Mouse (Mus musculus): ENCODE data around the gene Itga6.
"Not testable (repeated sequence)": the region's sequence is repeated elsewhere in the genome, so short reads cannot be mapped to it uniquely, and the experiment has no call there.

Gene Itga6

DNA sequence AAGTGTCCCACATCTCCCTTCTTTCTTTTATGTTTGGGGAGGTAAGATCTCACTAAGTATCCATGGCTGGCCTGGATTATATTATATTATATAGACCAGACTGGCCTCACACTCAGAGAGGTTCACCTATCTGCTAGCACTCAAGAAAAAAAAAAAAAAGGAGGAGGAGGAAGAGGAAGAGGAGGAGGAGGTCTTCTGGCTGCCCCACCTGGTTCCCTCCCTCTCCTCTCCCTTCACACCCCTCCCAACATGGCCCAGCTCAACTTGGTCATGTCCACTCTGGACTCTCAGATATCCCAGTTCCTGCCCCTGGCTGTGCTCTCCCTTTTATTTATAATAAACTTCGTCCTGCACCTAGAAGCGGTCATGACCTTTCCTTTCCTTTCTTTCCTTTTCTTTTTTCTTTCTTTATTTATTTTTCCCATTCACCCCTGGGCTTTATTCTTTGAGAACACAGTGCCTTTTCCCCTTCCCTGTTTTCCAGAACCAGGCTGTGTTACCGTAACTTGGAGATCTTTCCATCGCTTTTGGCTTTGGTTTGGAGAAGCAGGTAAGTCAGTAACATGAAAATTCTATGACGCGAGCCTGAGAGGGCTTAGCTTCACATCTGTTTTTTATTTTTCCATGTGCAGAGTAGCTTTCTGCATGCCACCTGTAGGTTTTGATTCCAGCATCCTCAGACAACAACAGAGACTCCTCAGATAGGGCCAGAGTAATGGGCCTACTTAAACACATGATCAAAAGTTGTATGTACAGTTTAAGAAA lies at the start of gene Itga6:
Gene Itga6 (plus strand): TSS at position 7 of the 765 bp plus-strand sequence.
- no peak for DNase-seq

DNA sequence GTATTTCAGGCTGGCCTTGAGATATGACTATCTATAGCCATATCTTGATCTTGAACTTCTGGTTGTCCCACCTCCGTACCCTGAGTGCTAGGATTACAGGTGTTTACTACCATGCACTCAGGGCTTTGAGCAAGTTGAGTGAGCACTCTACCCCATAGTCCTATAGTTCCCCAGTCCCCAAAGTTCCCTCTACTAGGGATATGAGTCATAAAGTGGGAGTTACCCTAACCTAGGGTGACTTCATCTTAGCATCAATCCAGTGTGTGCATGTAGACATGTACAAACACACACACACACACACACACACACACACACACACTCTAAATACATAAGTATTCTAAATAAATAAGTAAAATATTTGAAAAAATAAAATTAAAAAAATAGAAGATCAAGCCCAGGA lies 48.6 kb upstream of the Itga6 start:
- DNase-seq: no peak

DNA sequence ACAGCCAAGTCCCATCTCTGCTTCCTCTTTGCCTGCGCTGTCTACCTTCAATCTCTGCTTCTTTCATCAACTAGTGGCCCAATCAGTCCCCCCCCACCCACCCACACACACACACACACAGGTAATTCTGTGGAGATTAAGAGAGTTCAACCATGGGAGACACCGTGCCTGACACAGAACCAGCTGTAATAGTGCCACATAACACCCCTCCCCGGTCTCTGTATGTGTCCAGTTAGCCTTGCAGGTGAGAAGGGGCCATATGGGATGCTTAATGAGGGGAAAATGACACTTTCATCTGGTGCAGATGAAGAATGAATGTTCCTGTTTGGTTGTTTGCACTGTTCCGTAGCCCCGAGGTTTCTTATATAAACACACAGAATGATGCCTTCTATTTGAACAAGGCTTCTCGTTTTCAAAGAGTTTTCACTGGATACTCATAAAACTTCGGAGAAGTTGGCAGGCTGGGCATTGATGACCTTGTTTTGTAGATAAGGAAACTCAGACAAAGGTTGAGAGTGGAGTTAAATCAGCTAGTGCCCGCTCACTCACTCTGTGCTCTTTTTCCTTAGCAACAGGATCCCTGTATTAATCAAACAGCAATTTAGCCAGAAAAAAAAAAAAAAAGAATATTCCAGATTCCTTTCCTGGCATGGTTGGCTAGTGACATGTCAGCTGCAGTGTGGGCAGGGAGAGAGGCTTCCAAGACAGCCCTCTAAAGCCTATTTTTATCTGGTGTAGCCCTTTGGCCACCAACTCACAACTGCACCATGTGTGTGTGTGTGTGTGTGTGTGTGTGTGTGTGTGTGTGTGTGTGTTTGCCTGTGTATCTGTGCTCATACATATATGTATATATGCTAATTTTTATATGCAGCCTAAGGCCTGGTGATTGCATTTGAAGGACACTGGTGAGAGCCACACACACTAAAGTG lies 47.7 kb upstream of the Itga6 start:
- DNase-seq: no peak

DNA sequence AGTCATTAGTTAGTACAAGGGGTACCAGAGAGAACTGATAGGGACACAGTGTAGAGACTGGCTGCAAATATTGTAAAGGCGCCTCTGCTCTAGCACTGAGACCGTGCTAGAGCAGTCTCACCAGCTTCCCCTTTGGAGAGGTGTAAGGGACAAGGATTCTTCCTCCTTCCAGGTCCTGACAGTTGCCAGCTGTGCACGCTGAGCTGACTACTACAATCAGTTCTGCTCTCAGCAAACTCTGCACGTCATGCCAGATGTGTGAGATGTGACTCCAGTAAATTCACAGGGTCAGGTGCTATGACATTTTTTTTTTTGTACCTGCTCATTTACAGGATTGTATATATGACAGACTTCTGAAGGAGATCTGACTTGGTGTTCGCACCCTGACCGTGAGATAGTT lies 47.0 kb upstream of the Itga6 start:
- DNase-seq: no peak

DNA sequence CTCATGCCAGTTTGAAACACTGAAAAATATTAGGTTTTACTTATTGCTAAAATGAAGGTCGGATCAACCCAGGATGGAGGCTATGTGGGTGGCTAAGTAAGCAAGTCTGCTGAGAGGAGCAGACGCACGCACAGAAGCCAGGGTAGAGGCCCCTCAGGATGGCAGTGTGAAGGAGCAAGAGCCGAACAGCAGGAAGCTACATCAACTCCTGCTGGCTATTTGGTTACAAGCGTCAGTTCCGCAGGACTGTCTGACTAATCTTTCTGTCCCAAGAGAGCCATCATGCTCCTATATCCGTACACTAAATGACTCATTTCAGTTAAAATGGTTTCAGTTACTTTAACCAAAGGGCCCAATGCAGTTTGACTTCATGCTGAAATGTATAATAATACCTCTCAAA lies 46.5 kb upstream of the Itga6 start:
- no peak for DNase-seq

DNA sequence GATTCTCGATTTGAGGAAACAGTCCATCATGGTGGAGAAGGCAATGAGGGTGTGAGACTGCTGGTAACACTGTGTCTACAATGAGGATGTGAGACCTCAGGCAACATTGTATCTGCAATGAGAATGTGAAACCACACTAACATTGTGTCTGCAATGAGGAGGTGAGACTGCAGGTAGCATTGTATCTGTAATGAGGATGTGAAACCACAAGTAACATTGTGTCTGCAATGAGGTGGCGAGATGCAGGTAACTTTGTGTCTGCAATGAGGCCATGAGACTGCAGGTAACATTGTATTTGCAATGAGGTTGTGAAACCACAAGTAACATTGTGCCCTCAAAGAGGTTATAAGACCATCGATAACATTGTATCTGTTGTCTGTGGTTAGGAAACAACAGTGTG lies 44.1 kb upstream of the Itga6 start:
- no peak for DNase-seq

DNA sequence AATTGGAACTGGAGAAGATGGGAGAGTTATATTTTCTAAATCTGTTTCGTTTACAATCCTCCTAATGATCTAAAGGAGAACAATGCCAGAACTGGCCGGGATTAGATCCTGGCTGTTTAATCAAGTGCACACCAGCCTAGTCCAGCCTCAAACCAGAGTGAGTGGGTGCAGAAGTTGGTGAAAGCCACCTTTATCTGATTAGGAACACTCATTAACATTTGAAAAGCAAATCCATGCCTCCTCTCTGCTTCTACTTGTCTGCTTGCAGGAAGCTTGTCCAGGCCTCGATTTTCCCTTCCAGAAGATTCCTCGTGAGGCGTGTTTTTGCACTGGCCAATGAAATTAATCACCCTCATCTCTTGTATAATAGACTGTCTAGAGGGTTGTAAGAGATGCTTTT lies 41.1 kb upstream of the Itga6 start:
- DNase-seq: no peak

DNA sequence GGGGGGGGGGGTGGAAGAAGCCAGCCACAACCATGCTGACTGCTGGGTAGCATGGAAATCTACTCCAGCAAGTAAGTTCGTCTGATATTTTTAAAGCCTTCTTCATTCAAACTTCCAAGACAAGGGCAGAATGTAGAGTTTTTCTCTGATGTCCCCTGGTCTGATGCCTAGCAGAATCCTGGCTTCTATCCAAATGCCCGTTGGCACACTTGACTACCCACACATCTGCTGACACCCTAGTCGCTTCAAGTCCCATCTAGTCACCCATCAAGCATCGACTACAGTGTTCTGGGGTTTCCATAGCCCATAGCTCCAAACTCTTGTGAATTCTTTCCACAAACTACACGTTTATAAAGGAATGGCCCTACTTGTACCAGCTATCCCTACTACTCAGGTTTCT lies 36.5 kb upstream of the Itga6 start:
- no peak for DNase-seq

DNA sequence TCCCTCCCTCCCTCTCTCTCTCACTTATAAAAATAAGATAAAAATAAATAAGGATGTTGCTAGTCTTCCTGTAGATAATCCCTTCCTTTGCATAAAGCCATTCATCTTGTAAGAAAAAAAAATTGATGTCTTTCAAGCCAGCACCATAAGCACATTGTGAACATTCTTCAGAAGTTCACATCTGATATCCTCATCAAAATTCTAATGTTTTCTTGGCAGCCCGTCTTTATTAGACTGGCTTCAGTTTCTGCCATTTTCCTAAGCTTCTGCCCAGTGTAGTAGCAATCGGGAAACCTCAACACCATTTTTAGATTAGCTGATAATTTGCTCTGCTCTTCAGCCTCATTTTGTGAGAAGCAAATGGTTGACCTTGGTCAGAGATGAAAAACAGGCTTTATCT lies 33.8 kb upstream of the Itga6 start:
- no peak for DNase-seq

DNA sequence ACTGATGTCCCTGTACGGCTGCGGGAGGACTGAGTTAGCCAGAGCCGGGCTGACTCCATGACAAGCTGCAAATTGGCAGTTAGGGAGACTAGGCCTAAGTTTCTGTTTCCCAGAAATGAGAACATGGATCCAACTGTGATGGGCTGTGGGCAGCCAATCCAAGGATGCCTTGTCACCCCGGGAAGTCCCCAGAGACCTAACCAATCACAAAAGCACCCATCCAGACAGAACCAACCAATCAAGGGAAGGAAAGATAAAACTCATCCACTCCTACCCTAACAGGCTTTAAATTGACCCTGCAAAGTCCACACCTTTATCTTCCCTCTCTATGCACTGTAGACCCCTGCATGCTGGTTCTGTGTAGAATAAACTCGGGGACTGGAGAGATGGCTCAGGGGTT lies 31.0 kb upstream of the Itga6 start:
- no peak for DNase-seq

DNA sequence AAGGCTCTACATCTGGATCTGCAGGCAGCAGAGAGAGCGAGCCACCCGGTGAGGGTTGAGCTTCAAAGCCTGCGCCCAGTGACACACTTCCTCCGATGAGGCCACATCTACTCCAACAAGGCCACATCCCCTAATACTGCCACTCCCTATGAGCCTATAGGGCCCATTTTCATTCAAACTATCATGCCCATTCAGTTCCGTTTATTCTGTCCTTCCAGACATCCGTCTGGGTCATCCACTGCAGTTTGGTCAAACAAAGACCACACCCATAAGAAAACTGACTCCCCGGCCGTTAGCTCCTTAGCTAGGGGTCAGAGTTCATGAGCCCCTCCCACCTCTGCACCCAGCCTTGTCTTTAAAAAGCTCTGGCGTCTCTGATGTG lies 26.4 kb upstream of the Itga6 start:
- no peak for DNase-seq

DNA sequence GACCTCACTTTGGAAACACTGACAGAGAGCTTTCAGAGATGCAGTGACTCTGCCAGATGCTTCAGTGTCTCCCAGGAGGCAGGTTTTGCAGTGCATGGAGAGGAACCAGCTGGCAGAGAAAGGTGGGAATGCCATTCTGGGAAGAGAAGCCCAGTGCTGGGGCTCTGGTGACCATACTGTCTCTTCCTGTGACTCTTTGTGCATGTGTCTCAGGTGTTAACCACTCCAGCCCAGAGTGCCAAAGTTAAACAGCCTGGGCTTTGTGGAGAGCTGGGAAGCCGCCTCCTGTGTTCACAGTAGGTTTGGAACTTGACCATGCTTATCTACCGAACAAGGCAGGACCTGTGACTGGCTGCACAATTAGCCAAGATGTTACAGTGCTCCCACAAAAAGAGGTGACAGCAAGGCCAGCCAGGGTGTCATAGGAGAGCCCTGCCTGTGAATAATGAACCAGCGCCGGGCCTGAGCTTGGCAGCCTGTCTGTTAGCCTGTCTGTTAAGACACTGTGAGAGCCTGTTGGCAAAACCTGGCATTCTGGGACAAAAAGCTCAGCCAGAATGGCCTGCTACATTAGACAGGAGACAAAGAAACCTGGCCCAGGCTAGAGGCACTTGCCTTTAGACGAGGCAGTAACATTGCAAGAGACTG lies 25.9 kb upstream of the Itga6 start:
- DNase-seq: no peak

DNA sequence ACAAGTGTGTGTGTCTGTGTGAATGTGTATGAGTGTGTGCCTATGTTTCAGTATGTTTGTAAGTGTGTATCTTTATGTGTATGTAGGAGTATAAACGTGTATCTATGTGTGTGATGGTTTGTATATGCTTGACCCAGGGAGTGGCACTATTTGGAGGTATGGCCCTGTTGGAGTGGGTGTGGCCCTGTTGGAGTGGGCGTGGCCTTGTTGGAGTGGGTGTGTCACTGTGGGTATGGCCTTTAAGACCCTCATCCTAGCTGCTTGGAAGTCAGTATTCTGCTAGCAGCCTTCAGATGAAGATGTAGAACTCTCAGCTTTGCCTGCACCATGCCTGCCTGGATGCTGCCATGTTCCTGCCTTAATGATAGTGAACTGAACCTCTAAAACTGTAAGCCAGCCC lies 24.9 kb upstream of the Itga6 start:
- not testable (repeated sequence) for DNase-seq

DNA sequence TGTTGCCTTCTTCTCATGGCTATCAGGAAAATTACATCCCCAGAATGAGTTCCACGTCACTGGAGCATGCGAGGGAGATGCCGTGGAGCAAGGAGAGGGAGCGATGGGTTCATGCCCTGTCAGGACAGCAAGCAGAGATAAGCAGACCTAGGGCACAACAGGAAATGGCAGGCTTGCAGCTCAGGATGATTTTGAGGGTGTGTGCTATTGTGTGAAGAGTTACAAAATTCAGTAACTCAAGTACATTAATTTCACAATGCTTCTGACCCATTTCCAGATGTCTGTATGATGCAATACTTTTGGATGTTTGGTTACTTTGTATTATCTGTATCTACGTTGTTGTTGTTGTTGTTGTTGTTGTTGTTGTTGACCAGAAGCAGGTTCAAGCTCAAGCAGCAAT lies 22.5 kb upstream of the Itga6 start:
- DNase-seq: no peak

DNA sequence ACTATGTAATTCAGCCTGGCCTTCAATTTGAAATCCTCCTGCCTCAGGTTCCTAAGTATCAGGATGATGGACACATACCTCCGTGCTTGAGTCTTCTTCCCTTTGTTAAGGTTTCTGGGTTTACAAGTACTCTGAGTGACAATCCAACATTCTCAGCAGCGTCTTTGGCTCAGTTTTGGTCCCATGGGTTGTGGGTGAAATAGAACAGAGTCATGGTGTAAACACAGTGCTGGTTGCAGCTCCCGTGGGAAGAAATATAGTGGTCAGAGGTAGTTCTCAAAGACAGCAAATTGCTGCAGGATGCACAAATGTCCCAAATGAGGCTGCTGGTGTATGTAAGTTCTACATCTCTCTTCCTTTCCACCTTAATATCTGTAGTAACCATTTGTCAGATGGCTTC lies 21.8 kb upstream of the Itga6 start:
- no peak for DNase-seq

DNA sequence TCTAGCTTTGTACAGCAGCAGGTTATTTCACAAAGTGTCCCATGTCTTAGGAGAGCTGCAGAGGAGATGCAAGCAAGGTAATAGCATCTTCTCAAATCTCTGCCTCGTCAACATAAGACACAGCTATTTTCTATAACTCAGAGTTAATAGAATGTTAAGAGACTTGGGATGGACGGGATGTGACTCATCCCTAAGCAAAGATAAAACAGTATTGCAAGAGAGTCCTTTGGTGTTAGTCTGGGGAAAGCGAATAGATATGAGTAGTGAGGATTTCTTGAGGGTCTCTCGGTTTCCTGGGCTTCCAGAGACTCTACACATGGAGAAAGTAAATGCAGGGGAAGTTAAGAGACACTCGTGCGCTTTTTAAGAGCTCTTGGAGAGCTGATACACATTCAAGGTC lies 21.4 kb upstream of the Itga6 start:
- no peak for DNase-seq

DNA sequence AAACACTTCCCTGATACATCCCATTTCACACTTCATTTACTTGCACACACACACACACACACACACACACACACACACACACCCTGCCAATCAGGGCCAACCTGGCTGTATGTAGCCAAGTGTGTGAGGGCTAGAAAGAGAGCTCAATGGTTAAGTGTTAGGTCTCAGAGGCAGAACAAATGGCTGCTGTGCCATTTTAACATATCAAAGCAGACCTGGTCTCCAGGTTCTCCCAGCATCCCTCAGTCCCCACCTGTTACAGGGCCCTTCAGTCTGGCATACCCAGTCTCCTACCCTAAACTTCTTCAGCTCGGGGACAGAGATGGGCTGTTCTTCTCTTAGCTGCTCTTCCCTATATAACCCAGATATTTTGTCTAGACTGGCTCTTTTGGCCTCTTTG lies 20.0 kb upstream of the Itga6 start:
- DNase-seq: no peak

DNA sequence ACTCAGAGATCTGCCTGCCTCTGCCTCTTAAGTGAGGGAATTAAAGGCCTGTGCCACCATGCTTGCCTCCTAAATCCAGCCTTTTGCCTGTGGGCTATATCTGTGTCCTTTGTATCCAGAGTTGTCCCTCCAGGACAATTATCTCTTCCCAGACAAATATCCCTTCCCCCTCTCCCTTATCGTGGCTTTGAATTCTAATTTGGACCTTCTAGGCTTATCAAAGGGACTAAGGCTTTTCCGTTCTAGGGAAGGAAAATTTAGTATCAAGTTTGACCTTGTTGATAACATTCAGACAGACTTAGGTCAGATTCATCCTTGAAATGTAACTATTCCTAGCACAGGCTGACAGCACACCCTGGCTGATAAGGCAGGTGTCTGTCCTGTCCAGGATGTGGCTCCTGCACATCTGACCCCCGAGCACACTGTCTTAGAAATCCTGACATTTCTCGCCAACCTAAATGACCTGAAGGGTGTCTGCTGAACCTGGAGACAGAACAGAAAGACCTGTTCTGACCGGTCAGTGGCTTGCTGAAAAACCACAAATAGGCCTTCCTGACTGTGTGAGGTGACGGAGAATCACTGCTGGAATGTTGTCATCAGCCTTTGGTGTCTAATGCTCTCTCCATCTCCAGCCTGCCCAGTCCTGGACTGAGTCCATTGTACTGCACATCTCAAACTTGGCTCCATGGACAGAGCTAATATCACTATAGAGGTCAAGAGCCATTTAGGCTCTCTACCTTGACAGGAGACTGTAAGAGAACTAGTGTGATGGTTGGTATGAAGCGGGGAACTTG lies 18.3 kb upstream of the Itga6 start:
- DNase-seq: no peak

DNA sequence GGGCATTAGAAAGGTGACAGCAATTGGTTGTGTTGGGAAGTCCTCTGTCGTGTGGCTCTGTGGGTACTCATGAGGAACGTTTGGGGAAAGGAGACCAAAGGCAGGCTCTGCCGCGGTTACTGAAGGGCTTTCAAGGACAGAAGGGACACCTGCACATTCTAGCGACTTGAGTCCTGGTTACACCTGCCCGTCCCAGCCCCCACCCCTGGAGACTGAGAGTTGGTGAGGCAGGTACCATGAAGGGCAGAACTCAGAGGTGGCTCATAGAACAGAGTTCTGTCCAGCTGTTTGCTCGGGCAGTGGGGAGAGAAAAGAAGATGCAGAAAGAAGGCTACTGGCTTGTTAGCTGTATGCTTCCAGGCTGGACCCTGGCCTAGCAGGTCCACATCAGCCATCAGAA lies 17.1 kb upstream of the Itga6 start:
- DNase-seq: no peak

DNA sequence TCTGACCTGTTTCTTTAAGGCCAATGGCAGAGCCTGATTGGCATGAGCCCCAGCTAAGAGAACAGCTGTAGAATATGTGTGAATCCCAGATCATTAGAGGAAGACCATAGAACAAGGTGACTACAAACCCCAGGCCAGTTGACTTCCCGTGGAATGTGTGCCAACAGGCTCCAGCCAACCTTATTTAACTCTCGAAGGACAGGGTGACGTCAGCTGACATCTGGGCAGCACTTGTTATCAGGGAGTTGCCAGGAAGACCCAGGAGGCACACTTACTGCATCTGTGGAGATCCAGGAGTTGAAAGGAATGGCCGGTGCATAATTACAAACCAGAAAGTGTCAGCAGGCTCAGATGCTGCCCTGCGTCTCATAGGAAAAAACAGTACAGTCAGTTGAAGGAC lies 16.6 kb upstream of the Itga6 start:
- DNase-seq: no peak

DNA sequence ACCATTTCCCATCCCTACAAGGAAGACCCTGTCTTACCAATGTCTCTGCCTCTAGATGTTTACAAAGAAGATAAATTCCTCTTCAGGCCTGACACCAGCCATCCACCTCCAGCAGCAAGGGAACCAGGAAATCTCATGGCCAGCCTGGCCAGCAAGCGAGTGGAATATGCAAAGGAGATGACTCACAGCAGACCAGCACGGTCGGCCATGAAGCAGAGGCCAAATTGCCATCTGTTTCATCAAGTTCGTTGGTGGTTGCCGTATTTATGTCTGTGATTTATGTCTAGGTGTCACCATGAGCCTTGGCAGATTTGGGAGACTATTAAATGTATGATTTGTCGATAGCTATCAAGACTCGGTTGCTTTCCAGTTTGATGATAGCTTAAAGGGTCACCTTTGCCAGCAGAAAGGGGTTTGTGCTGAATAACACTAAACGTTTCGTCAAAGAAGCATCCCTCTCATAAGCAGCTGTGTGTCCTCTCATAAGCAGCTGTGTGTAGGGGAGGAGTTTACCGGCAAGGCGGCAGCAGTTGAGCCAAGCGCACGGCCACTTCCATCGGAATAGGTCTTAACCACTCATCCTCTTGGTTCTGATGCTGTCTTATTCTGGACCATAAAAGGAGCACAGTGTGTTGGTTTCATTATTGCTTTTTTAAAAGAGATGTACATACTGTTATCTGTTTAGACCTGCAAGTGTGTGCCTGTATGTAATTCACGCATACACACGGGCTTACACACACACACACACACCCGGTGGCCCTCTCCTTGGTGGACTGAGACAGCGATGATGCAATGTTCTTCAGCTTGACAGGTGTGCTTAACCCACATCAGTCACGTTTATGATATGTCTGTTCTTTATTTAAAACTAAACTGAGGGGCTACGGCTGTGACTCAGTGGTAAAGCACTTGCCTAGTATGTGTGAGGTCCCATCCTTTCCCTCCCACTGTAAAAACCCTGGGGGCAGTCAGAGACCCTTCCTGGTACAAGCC lies 14.5 kb upstream of the Itga6 start:
- no peak for DNase-seq

Measured in right cerebral cortex, postnatal 25 days (tissue).